Mouse (Mus musculus) myocyte (in vitro differentiated cells): ENCODE data around the gene P2ry2. TPM values are rescaled to one million over a fixed set of nuclear protein-coding genes. Genes with fewer than 3 reads are reported as not detected.

Source experiments
- H3K27me3 ChIP-seq: one replicate; pipeline ENCODE4 v1.6.1; 2011; ENCODE audit not compliant: control insufficient read depth, insufficient read depth, insufficient read length
- H3K36me3 ChIP-seq: one replicate; pipeline ENCODE4 v1.6.1; 2011; ENCODE audit not compliant: control insufficient read depth, insufficient read depth
- H3K4me2 ChIP-seq: one replicate; pipeline ENCODE4 v1.6.1; 2011; ENCODE audit warnings: low read depth, control low read depth
- H3K4me3 ChIP-seq: one replicate; pipeline ENCODE4 v1.5.1; 2011; ENCODE audit warnings: mild to moderate bottlenecking, control low read depth, moderate library complexity
- H3K79me2 ChIP-seq: one replicate; pipeline ENCODE4 v1.6.1; 2011; ENCODE audit not compliant: control insufficient read depth, insufficient read depth
- H3ac ChIP-seq: one replicate; pipeline ENCODE4 v1.6.1; 2011; ENCODE audit not compliant: control insufficient read depth, insufficient read length
- CEBPB ChIP-seq: IDR thresholded peaks from 2 replicates; pipeline ENCODE4 v1.6.1; 2011; ENCODE audit warnings: mild to moderate bottlenecking, moderate library complexity; ENCODE audit not compliant: poor library complexity, insufficient read depth, severe bottlenecking
- E2F4 ChIP-seq: IDR thresholded peaks from one replicate; pipeline ENCODE4 v1.6.1; 2011; ENCODE audit warnings: mild to moderate bottlenecking, control low read depth, moderate library complexity; ENCODE audit not compliant: insufficient read depth
- MAX ChIP-seq: IDR thresholded peaks from one replicate; pipeline ENCODE4 v1.6.1; 2011; ENCODE audit warnings: low read depth, mild to moderate bottlenecking, control low read depth
- MYOD1 ChIP-seq, 3 experiments: IDR thresholded peaks; one replicate each; pipeline ENCODE4 v1.6.1; 2011; ENCODE audit warnings: control low read depth in 2 of 3, low read depth in 2 of 3, mild to moderate bottlenecking in 2 of 3, moderate library complexity in 1 of 3; ENCODE audit not compliant: insufficient read length in 2 of 3, control insufficient read depth in 1 of 3
- MYOG ChIP-seq, 3 experiments: IDR thresholded peaks; one replicate each; pipeline ENCODE4 v1.6.1; 2011; ENCODE audit warnings: control low read depth in 2 of 3, low read depth in 2 of 3, mild to moderate bottlenecking in 2 of 3; ENCODE audit not compliant: insufficient read length in 2 of 3, control insufficient read depth in 1 of 3, insufficient read depth in 1 of 3
- POLR2A ChIP-seq: IDR thresholded peaks from one replicate; pipeline ENCODE4 v1.6.1; 2011; ENCODE audit warnings: low read depth, mild to moderate bottlenecking, control low read depth, moderate library complexity; ENCODE audit not compliant: insufficient read length
- POLR2AphosphoS2 ChIP-seq: IDR thresholded peaks from one replicate; pipeline ENCODE4 v1.6.1; 2011; ENCODE audit warnings: low read depth, control low read depth; ENCODE audit not compliant: insufficient read length
- REST ChIP-seq: IDR thresholded peaks from one replicate; pipeline ENCODE4 v1.6.1; 2011; ENCODE audit warnings: mild to moderate bottlenecking, control low read depth, moderate library complexity; ENCODE audit not compliant: insufficient read depth, insufficient read length
- SRF ChIP-seq: IDR thresholded peaks from one replicate; pipeline ENCODE4 v1.6.1; 2011; ENCODE audit warnings: low read depth; ENCODE audit not compliant: control insufficient read depth, insufficient read length
- TCF12 ChIP-seq: IDR thresholded peaks from one replicate; pipeline ENCODE4 v1.6.1; 2011; ENCODE audit warnings: mild to moderate bottlenecking, control low read depth; ENCODE audit not compliant: poor library complexity, insufficient read depth, severe bottlenecking
- TCF3 ChIP-seq: IDR thresholded peaks from one replicate; pipeline ENCODE4 v1.6.1; 2011; ENCODE audit warnings: low read depth, control low read depth; ENCODE audit not compliant: insufficient read length
- USF1 ChIP-seq: IDR thresholded peaks from one replicate; pipeline ENCODE4 v1.6.1; 2011; ENCODE audit warnings: low read depth, mild to moderate bottlenecking, control low read depth, moderate library complexity
- polyA plus RNA-seq: library from polyadenylated mRNA; unstranded; fragments of >200 nt; fragmentation: generic; extraction: Trizol; gene quantifications from one replicate; pipeline ENCODE4 v1.2.1, GENCODE M21; 2012; ENCODE audit warnings: missing spikeins

Gene P2ry2
- 20.8 TPM for polyA plus RNA-seq

DNA sequence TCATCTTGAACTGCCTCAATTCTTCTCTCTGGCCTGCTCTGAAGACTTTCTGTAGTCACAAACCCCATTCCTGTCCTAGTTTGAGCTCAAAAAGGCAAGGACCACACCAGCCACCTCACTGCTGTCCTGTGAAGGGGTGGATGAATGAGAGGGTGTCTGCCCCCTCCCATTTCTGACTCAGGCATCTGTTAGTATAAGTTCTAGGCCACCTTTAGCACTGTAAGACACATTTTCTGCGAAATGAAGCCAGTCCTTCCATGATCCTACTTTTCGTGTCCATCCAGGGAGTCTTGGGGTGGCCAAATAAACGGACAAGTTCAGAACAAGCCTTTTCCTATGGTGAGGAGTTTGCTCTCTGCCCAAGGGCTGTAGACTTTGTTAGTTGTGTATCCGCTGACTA lies at the start of gene P2ry2:
Gene P2ry2 (minus strand): TSS at position 326 of the 400 bp plus-strand sequence.
- H3K79me2 ChIP-seq = no peaks in the 10 kb centered on the region
- H3K27me3 ChIP-seq = no peaks in the 10 kb centered on the region
- TF ChIP-seq POLR2AphosphoS2 (no peak), MYOD1 (IDR thresholded peaks at IDR 0.05; ENCODE audit: control insufficient read depth in 1 of 3, insufficient read length in 2 of 3, low read depth in 2 of 3) (no peak), MAX (no peak)
- peak within 1 kb of the TSS; percentile 79 for H3K4me2 ChIP-seq
- no peaks in the 10 kb centered on the region for H3K36me3 ChIP-seq
- H3K4me3 ChIP-seq = peak within 1 kb of the TSS; percentile 37
- peak within 1 kb of the TSS; percentile 43 for H3ac ChIP-seq

DNA sequence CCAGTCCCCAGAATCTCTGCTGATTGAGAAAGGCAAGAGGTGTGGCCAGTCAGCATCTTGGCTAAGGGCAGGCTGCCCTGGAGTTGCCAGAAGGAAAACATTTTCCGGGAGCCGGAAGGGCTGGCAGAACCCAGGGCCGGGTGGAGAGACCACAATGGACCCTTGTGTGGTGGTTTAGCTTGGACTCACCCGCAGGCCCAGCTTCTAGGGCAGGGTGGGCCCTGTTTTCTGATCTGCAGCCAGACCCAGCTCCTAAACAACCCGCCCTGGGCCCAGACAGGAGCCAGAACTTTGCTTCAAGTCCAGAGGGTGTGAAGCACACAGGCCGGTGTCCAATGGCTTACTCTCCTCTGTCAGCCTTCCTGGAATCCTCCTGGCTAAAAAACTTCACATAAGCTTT lies 49.6 kb upstream of the P2ry2 start:
- no peaks in the 10 kb centered on the region for H3K27me3 ChIP-seq
- TF ChIP-seq E2F4 = no peak
- no peak for TF ChIP-seq POLR2A
- TF ChIP-seq TCF3 = no peak
- TF ChIP-seq MYOG (IDR thresholded peaks at IDR 0.05; ENCODE audit: control insufficient read depth in 1 of 3, insufficient read depth in 1 of 3, insufficient read length in 2 of 3, low read depth in 2 of 3) = no peak
- no peak for TF ChIP-seq CEBPB
- TF ChIP-seq TCF12 = no peak
- no peak for TF ChIP-seq USF1
- TF ChIP-seq REST = no peak
- no peak for TF ChIP-seq SRF
- TF ChIP-seq MYOD1 (IDR thresholded peaks at IDR 0.05; ENCODE audit: control insufficient read depth in 1 of 3, insufficient read length in 2 of 3, low read depth in 2 of 3) = no peak
- TF ChIP-seq POLR2AphosphoS2 = no peak
- no peak for TF ChIP-seq MAX
- no peak overlapping the region for H3K4me3 ChIP-seq
- H3ac ChIP-seq = no peak overlapping the region
- no peaks in the 10 kb centered on the region for H3K36me3 ChIP-seq
- no peak overlapping the region for H3K4me2 ChIP-seq
- no peaks in the 10 kb centered on the region for H3K79me2 ChIP-seq

DNA sequence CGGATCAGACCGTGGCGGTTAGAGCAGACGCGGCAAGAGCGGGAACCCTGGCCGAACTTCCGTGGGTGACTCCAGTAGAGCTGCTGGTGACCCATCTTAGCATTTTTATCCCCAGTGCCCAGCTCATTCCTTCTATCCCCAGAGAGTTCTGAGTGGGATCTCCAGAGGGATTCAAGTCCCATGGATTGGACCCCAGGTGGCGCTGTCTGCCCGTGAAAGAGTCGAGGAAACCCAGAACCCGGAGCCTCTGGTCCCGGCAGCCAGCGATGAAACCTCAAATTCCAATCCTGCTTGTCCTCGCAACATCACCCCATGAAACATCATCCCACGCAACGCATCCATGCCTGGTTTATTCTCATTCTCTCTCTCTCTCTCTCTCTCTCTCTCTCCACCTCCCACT lies 48.7 kb upstream of the P2ry2 start:
- TF ChIP-seq POLR2A (no peak), MYOG (IDR thresholded peaks at IDR 0.05; ENCODE audit: control insufficient read depth in 1 of 3, insufficient read depth in 1 of 3, insufficient read length in 2 of 3, low read depth in 2 of 3) (no peak), USF1 (no peak), TCF12 (no peak), POLR2AphosphoS2 (no peak)
- Histone ChIP-seq H3K4me3 (no peak overlapping the region), H3K27me3 (no peaks in the 10 kb centered on the region), H3ac (no peak overlapping the region), H3K79me2 (no peaks in the 10 kb centered on the region), H3K4me2 (peak overlapping the region; percentile 67), H3K36me3 (no peaks in the 10 kb centered on the region)

DNA sequence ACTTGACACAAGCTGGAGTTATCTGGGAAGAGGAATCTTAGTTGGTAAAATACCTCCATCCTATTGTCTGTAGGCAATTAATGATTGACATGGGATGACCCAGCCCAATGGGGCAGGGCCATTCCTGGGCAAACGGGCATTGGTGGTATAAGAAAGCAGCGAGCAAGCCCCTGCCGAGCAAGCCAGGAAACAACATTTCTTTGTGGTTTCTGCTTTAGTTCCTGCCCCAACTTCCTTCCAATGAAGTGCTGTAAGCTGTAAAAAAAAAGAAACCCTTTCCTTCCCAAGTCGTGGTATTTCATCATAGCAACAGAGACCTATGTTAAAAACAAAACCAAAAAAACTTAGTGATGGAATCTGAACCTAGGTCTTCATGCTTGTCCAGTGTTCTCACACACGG lies 47.8 kb upstream of the P2ry2 start:
- no peak for TF ChIP-seq TCF12
- TF ChIP-seq POLR2AphosphoS2 = no peak
- no peak overlapping the region for H3K4me2 ChIP-seq
- H3ac ChIP-seq = no peak overlapping the region
- H3K36me3 ChIP-seq = no peaks in the 10 kb centered on the region
- no peak overlapping the region for H3K4me3 ChIP-seq
- no peaks in the 10 kb centered on the region for H3K79me2 ChIP-seq
- no peaks in the 10 kb centered on the region for H3K27me3 ChIP-seq

DNA sequence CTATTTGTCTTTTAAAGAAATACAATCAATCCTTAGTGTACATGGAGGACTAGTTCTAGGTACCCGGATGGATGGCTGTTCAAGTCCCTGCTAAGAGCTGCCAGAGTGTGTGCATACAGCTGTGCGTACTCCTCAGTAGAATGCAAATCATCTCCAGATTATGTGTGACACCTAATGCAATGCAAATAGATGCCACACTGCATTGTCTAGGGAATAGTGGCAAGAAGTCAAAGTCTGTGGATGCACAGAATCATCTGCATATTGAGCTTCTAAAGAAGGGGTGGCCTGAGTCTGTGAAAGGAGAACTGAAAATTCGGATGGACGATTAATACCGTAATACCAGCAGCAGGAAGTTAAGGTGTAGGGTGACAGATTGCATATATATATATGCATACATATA lies 46.5 kb upstream of the P2ry2 start:
- Histone ChIP-seq H3ac (no peak overlapping the region), H3K79me2 (no peaks in the 10 kb centered on the region), H3K27me3 (no peaks in the 10 kb centered on the region), H3K4me3 (no peak overlapping the region), H3K36me3 (no peaks in the 10 kb centered on the region), H3K4me2 (no peak overlapping the region)
- TF ChIP-seq CEBPB (no peak), MYOG (IDR thresholded peaks at IDR 0.05; ENCODE audit: control insufficient read depth in 1 of 3, insufficient read depth in 1 of 3, insufficient read length in 2 of 3, low read depth in 2 of 3) (no peak), MYOD1 (IDR thresholded peaks at IDR 0.05; ENCODE audit: control insufficient read depth in 1 of 3, insufficient read length in 2 of 3, low read depth in 2 of 3) (no peak), USF1 (no peak), TCF12 (no peak), POLR2A (no peak), REST (no peak), MAX (no peak), SRF (no peak), E2F4 (no peak), POLR2AphosphoS2 (no peak), TCF3 (no peak)

DNA sequence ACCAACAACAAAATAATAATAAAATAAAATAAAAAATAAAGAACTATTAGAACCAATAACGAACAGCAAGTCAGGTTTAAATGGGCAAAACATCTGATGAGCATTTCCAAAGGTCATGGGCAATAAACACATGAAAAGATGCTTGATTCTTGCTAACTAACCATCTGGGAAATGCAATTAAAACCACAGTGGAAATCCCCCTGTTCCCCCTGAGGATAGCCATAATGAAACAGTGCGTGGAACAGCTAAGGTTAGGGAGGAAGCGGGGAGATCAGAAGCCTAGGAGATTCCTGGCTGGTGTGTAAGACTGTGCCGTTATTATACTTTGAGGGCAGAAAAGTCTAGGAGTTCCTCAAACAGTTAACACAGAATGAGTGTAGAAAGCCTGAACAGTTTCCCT lies 44.6 kb upstream of the P2ry2 start:
- no peaks in the 10 kb centered on the region for H3K79me2 ChIP-seq
- peak overlapping the region; percentile 7 for H3K4me2 ChIP-seq
- H3K36me3 ChIP-seq = no peaks in the 10 kb centered on the region
- TF ChIP-seq REST (no peak), MYOG (IDR thresholded peaks at IDR 0.05; ENCODE audit: control insufficient read depth in 1 of 3, insufficient read depth in 1 of 3, insufficient read length in 2 of 3, low read depth in 2 of 3) (no peak), SRF (no peak), POLR2A (no peak), MYOD1 (IDR thresholded peaks at IDR 0.05; ENCODE audit: control insufficient read depth in 1 of 3, insufficient read length in 2 of 3, low read depth in 2 of 3) (no peak), MAX (no peak), CEBPB (no peak), TCF12 (no peak)
- H3ac ChIP-seq = no peak overlapping the region
- no peaks in the 10 kb centered on the region for H3K27me3 ChIP-seq
- no peak overlapping the region for H3K4me3 ChIP-seq
